Mouse (Mus musculus) right cerebral cortex, postnatal 36 days (tissue): ENCODE results near the gene Pik3cb.
A peak's percentile ranks its signal among the peaks of the same experiment; 100 is the strongest.

Experiments
- DNase-seq, 2 experiments: peaks; one replicate each; pipeline ENCODE4 v3.0.0; 2022; ENCODE audit warnings: low spot score in 2 of 2, mixed read lengths in 1 of 2

The Pik3cb gene

DNA sequence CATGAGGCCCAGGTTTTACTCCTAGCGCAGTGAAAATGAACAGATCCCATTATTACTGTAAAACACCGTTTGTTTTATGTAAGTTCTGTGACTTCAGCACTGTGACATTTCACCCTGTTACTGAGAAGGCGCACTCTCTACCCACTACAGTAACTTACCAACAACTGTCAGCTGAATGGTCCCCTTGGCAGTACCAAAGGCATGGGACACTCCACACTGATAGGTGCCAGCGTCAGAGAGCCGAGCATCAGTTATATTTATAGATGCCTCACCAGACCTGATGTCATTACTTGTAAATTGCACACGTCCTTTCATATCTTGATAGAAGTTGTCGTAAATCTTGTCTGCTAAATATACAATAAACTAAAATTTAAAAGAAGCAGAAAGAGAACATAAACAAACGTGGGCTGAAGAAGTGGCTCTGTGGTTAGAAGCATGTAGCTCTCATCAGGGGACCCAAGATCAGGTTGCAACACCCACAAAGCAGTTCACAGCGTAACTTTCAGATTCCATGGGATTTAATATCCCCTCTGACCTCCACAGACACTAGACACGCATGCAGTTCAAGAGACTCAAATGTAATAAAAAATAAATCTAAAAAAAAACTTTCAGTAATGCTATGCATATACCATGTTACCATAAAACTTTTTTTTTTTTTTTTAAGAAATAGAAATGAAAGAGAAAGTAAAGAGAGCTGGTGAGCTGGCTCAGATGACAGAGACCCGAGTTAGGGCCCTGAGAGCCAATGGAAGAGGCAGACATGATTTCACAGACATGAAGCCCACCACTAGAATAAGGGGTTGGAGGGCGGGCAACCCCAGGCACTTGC is 131.1 kb downstream of the Pik3cb start:
- DNase-seq = no peak

DNA sequence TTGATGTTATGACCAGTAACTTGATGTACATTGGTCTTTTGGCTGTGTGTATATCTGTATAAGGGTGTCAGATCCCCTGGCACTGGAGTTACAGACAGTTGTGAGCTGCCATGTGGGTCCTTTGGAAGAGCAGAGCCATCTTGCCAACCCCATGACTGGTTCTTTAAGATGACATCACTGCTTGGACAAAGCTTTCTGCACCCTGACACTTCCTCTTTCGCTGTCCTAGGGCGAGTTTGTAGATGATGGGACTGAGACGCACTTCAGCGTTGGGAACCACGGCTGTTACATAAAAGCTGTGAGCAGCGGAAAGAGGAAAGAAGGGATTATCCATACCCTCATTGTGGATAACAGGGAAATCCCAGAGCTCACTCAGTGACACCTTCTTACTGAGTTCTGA is 139.1 kb downstream of the Pik3cb start:
- DNase-seq = no peak

DNA sequence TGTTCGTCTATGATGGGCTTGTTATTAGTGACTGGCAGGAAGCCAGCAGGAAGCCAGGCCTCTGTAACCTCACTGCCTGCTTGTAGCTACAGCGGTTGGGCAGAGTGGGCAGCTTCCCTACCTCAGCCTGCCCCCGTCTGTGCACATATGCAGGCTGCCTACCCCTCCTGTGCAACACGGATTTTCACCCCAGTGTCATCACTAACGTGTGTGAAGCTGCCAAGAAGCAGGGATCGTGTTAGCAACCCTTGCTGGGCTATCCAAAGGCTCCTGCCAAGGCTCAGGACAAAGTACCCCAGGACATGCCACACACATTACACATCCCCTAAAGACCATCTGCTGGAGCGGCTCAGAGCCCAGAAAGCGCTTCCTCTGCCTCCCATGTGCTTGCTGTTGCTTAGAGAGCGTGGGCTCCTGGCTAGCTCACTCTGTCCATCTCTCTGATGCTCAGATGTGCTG is 140.5 kb downstream of the Pik3cb start:
- peak; percentile 24 to 39 for DNase-seq

DNA sequence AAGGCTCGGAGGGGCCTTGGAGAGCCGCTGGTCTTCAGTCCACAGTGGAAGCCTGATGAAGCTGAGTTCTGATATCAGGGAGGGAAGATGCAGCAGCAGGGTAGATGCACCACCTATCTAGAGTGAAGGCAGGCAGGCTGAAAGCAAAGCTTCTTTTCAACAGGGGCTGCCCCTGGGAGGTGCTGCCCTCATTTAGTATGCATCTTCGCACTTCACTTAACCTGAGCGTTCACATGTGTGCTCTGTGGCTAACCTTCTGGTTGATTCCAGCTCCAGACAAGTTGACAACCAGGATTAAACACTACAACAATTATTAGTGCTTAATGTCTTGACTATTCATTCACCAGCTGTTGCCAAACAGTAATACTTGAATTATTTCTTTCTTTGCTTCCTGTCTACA is 146.3 kb downstream of the Pik3cb start:
- no peak for DNase-seq

DNA sequence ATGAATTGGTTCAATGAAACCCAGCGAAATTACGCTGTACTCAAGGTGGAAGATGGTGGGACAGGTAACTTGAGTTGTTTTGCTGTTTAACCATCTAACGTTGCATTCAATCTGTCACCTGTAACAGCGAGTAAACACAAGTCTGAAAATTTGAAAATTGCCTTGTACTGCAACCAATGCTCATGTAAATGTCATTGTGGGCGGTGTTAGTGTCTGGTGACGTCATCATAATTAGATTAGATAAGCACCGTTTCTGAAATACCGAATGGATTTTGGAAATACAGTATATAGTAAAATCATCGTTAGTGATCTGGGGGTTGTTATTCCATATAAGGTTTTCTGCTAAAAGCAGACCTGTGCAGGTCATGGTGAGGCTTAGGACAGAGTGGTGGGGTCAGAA is 153.3 kb downstream of the Pik3cb start:
- DNase-seq = no peak
